Mouse (Mus musculus) stomach, embryonic 14.5 days (tissue): Measurements from ENCODE around the gene Brd1. TPM values are rescaled to one million over a fixed set of nuclear protein-coding genes. Genes with fewer than 3 reads are reported as not detected.
"Not testable (repeated sequence)": the region's sequence is repeated elsewhere in the genome, so short reads cannot be mapped to it uniquely, and the experiment has no call there.

Experiments
- ATAC-seq: fragments of 200-750 bp; cut with Nextera tagmentation; 2 replicates; pipeline ENCODE4 v1.8.0; 2017; ENCODE audit warnings: low read depth, moderate TSS enrichment; ENCODE audit not compliant: insufficient number of reproducible peaks, insufficient read depth, low FRiP score
- H3K27ac ChIP-seq: fragments of 300-500 bp; sonication (generic); 2 replicates; pipeline ENCODE4 v1.5.1; 2014; ENCODE audit warnings: mild to moderate bottlenecking, low read length, moderate library complexity, mixed read lengths
- H3K27me3 ChIP-seq: fragments of 300-500 bp; sonication (generic); 2 replicates; pipeline ENCODE4 v1.6.1; 2014; ENCODE audit warnings: low read length, control low read depth, mixed read lengths; ENCODE audit not compliant: control insufficient read depth, insufficient read depth
- H3K36me3 ChIP-seq: fragments of 300-500 bp; sonication (generic); 2 replicates; pipeline ENCODE4 v1.6.1; 2014; ENCODE audit warnings: mild to moderate bottlenecking, control low read depth, low read length, moderate library complexity, mixed read lengths; ENCODE audit not compliant: control insufficient read depth, insufficient read depth
- H3K4me1 ChIP-seq: fragments of 300-500 bp; sonication (generic); 2 replicates; pipeline ENCODE4 v1.6.1; 2014; ENCODE audit warnings: low read length, control low read depth, mixed read lengths; ENCODE audit not compliant: control insufficient read depth, insufficient read depth
- H3K4me2 ChIP-seq: fragments of 300-500 bp; sonication (generic); replicated peaks from 2 replicates; pipeline ENCODE4 v1.6.1; 2014; ENCODE audit warnings: low read depth, low read length, control low read depth
- H3K4me3 ChIP-seq: fragments of 300-500 bp; sonication (generic); 2 replicates; pipeline ENCODE4 v1.5.1; 2014; ENCODE audit warnings: low read depth, low read length, control low read depth
- H3K9ac ChIP-seq: fragments of 300-500 bp; sonication (generic); replicated peaks from 2 replicates; pipeline ENCODE4 v1.6.1; 2014; ENCODE audit warnings: low read depth, mild to moderate bottlenecking, control low read depth, low read length, moderate library complexity, mixed read lengths
- H3K9me3 ChIP-seq: fragments of 300-500 bp; sonication (generic); 2 replicates; pipeline ENCODE4 v1.6.1; 2016; ENCODE audit warnings: low read depth, low read length, control low read depth; ENCODE audit not compliant: control insufficient read depth
- WGBS: fragments of 180-500 bp; shearing (Covaris S2); extraction: QIAGEN DNeasy Blood & Tissue Kit; methylation state at CpG from one replicate; pipeline ENCODE4 v1.1.7; 2014; 5-methylcytosine and 5-hydroxymethylcytosine counted together
- polyA plus RNA-seq: library from polyadenylated mRNA; unstranded; fragments of >200 nt; fragmentation: Nextera tagmentation; extraction: Ambion mirVana; gene quantifications from 2 replicates; pipeline ENCODE4 v1.2.1, GENCODE M21; 2014

Gene Brd1
- polyA plus RNA-seq, 1 experiment from 2014 or later = 29.7 TPM

DNA sequence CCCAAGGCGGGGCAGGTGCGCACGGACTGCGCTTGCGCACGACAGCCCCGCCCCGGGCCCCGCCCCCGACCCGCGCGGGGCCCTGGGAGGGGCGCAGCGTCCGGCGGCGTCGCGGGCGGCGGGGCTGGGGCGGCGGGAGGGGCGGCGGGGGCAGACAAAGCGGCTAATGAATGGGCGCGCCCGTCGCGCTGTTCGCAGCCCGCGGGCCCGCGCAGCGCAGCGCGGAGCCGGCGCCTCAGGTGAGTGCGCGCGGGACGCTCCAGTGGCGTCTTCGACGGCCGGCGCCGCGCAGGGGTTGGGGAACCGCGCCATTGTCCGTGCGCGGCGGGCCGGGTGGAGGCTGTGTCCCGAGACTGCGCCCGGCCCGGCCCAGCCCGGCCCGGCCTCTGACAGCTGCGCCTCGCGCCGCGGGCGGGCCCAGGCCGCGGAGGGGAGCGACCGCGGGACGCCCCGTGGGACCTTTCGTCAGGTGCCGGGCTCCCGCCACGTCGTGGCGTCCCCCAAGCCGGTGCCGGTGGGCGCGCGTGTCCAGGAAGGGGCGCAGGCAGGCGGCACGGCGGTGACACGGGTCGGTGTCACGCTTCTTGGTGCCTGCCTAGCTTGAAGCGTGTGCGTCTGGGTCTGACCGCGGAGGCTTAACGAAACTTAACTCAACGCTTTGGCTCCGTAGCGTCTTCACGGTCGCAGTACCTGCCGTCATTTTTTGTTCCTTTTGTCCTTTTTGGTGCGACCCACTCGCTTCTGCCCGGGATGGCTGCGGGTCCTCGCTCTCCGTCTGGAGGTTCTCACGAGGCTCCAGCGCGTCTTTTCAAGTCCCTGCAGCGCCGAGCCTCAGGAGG is 17.8 kb upstream of the Brd1 start, which contains the start of gene Zbed4:
Zbed4 (plus strand) TSS at position 97 of the 839 bp plus-strand sequence.
- H3K27ac ChIP-seq = peak within 1 kb of the TSS; percentile 84
- under 1% methylated on average over 60 of the region's 119 CpGs for WGBS
- H3K27me3 ChIP-seq = no peaks in the 10 kb centered on the region
- no peaks in the 10 kb centered on the region for H3K36me3 ChIP-seq
- ATAC-seq = peak; percentile 11; the same call in 1 of the 2 replicates
- H3K4me3 ChIP-seq = peak within 1 kb of the TSS; percentile 82
- peak within 1 kb of the TSS; percentile 74 for H3K4me2 ChIP-seq
- peaks cover 9% of the 10 kb centered on the region; the same call in 1 of the 2 replicates for H3K4me1 ChIP-seq
- peak within 1 kb of the TSS; percentile 66 for H3K9ac ChIP-seq
- no peaks in the 10 kb centered on the region for H3K9me3 ChIP-seq

DNA sequence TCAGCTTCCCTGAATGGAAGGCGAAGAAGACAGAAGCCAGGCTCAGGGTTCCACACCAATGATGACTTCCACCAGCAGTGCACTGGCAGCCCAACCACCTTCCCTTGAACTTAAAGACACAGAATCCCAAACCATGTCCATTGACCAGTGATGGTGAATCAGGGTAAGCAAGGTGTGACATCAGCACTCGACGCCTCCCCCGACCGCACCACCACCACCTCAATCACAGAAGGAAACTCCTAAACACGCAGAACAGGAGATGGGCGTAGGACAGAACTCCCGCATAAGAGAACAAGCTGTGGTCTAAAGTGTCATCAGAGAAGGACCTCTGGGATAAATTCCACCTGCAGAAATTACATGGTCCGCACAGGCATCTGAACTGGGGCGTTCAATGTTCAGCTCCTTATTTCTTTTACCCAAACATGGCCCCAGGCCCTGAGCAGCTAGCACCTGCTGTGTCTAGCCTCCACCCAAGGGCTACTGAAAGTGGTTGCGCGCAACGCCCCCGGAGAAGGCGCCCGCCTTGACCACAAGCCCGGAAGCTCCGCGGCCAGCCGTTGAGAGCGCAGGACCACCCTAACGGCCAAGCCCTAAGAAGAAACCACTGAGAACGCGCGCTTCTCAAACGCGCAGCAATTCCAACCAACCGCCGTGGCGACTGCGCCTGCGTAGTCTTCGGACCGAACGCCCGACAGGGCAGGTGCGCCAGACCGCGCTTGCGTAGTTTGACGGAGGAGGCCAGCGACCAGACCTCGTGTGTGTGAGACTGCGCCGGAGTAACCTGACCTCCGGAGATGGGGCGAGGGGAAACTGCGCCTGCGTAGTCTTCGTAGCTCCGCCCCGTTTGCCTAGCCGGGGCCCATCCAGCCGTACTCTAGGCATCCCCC is 16.9 kb upstream of the Brd1 start:
- H3K4me1 ChIP-seq = peaks cover 9% of the 10 kb centered on the region; the same call in 1 of the 2 replicates
- H3K36me3 ChIP-seq = no peaks in the 10 kb centered on the region
- peak overlapping the region; percentile 84 for H3K27ac ChIP-seq
- ATAC-seq = peak; percentile 98
- peak overlapping the region; percentile 74 for H3K4me2 ChIP-seq
- WGBS = 6% methylated on average over 54 of the region's 54 CpGs
- H3K9ac ChIP-seq = peak overlapping the region; percentile 45; the same call in 1 of the 2 replicates
- no peaks in the 10 kb centered on the region for H3K9me3 ChIP-seq
- H3K27me3 ChIP-seq = no peaks in the 10 kb centered on the region
- H3K4me3 ChIP-seq = peak overlapping the region; percentile 82

DNA sequence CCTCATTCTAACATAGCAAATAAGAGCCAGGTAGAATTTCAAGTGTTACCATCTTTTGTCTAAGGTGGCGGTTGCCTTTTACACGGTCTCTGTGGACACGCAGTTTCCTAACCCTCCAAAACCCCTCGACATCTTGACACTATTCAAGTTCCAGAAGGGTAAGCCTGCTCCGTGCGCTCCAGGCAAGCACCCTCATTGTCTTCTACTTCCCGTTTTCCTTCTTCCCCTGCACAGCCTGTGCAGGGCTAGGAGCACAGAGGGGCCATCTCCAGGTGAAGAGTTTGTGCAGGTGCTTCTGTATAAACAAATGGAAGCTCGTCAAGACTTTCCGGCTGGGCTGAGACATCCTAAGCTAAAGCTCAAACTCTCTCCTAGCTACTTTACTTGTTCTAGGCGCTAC is 16.0 kb upstream of the Brd1 start:
- ATAC-seq = no peak
- 77% methylated on average over 10 of the region's 10 CpGs for WGBS

DNA sequence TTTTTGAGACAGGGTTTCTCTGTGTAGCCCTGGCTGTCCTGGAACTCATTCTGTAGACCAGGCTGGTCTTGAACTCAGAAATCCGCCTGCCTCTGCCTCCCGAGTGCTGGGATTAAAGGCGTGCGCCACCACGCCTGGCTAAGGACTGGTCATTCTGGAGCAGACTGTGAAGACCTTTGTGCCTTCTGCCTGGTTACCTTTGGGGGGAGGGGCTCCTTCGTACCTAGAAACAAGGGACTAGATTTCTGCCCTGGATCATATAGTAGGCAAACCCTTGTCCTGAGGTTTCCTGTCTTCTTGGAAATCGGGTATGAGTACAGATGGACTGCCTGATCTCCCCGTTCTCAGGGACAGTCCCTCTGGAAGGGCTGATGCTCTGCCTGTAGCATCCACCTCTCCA is 15.6 kb upstream of the Brd1 start:
- not testable (repeated sequence) for H3K4me3 ChIP-seq, H3K27ac ChIP-seq, ATAC-seq, H3K4me1 ChIP-seq, H3K27me3 ChIP-seq, H3K9me3 ChIP-seq, H3K36me3 ChIP-seq, H3K9ac ChIP-seq, H3K4me2 ChIP-seq
- 83% methylated on average over 8 of the region's 8 CpGs for WGBS

More for the DNA sequence above, 16.0 kb upstream of the Brd1 start:
- Histone ChIP-seq H3K4me1 (peaks cover 9% of the 10 kb centered on the region; the same call in 1 of the 2 replicates), H3K9ac (no peak overlapping the region), H3K36me3 (no peaks in the 10 kb centered on the region), H3K27me3 (no peaks in the 10 kb centered on the region), H3K27ac (no peak overlapping the region; the same call in 1 of the 2 replicates), H3K4me3 (no peak overlapping the region), H3K9me3 (no peaks in the 10 kb centered on the region), H3K4me2 (no peak overlapping the region; the same call in 1 of the 2 replicates)

DNA sequence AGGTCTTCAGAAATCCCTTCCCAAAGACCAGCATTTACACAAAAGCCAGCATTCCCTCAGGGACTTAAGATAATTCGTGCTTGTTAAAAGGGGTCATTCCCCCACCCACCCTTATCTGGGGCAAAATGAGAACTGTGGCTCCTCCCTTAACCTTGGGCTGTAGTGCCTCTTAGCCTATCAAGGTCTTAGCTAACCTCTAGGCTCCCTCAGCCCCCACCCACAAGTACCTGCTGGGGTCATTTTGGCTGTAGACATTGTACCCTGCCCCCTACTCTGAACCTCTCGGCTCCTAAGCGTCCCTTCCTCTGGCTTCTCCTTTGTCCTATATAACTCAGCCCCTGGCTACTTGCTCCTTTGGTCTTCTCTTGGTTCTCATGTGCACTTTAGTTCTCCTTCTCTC is 11.9 kb upstream of the Brd1 start:
- Histone ChIP-seq H3K36me3 (no peaks in the 10 kb centered on the region), H3K4me1 (0 out of 2 replicates have a peak, but pooled peaks cover 3% of the 10 kb centered on the region), H3K9ac (no peak overlapping the region), H3K4me3 (no peak overlapping the region), H3K27ac (no peak overlapping the region), H3K9me3 (no peaks in the 10 kb centered on the region), H3K27me3 (no peaks in the 10 kb centered on the region), H3K4me2 (no peak overlapping the region)
- 52% methylated on average over 3 of the region's 3 CpGs for WGBS
- no peak for ATAC-seq

DNA sequence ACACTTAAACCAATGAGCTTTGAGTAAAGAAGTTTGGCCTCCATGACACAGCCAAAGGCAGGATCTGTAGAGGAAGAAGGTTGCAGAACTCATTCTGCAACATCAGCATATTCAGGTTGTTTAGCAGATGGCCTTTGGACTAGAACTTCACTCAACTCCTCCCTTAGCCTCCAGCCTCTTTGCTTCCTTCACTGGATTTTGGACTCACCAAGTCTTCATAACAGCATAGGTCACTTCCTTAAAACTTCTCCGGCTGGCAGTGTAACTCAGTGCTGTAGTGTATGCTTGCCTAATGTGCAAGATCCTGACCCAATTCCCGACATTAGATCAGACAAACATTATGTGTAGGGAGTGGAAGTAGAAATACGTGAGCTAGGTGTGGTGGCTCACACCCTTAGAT is 11.3 kb upstream of the Brd1 start:
- no peaks in the 10 kb centered on the region for H3K36me3 ChIP-seq
- ATAC-seq = no peak
- H3K4me2 ChIP-seq = no peak overlapping the region
- H3K27me3 ChIP-seq = no peaks in the 10 kb centered on the region
- no peak overlapping the region for H3K27ac ChIP-seq
- no peaks in the 10 kb centered on the region for H3K9me3 ChIP-seq
- WGBS = 81% methylated on average over 3 of the region's 3 CpGs
- H3K9ac ChIP-seq = no peak overlapping the region
- no peak overlapping the region for H3K4me3 ChIP-seq
- no peaks in the 10 kb centered on the region for H3K4me1 ChIP-seq

DNA sequence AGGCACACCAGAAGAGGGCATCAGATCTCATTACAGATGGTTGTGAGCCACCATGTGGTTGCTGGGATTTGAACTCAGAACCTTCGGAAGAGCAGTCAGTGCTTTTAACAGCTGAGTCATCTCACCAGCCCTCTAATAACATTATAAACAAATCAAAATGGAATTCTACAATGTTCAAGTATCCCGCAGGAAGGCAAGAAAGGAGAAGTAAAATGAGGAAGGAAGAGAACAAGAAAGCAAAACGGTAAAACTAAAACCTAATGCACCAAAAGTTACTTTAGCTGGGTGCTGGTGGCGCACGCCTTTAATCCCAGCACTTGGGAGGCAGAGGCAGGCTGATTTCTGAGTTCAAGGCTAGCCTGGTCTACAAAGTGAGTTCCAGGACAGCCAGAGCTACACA is 9.3 kb upstream of the Brd1 start:
- not testable (repeated sequence) for H3K4me2 ChIP-seq, H3K9me3 ChIP-seq, ATAC-seq, H3K27me3 ChIP-seq, H3K4me3 ChIP-seq, H3K4me1 ChIP-seq, H3K9ac ChIP-seq, H3K36me3 ChIP-seq, H3K27ac ChIP-seq
- WGBS = 78% methylated on average over 5 of the region's 5 CpGs

DNA sequence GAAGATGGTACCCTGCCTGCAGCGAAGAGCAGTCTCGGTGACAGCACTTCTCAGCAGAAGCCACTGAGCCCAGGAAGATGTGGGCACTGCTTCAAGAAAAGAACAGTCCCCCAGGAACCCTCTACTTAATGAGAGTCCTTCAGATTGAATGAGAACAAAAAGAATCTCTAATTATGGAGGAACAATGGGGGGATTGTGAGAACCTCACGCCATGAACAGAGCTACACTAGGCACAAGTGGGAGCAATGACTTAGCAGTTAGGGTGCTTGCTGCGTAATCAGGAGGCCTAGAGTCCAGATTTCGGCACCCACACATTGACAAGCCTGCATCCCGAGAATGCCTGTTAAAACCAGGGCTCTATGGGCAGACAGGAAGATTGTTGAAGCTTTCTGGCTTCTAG is 7.3 kb upstream of the Brd1 start:
- Histone ChIP-seq H3K27me3 (no peaks in the 10 kb centered on the region), H3K9ac (no peak overlapping the region), H3K9me3 (no peaks in the 10 kb centered on the region), H3K4me3 (no peak overlapping the region), H3K27ac (no peak overlapping the region), H3K4me2 (no peak overlapping the region), H3K36me3 (no peaks in the 10 kb centered on the region), H3K4me1 (no peaks in the 10 kb centered on the region)
- 81% methylated on average over 6 of the region's 6 CpGs for WGBS
- no peak for ATAC-seq
